Mouse (Mus musculus) c-Kit-positive CD71-positive TER-119-positive erythroid progenitor cells, embryonic 14.5 days (primary cell): ENCODE measurements around the gene Bcar1.

Experiments used
- DNase-seq: peaks from one replicate; pipeline ENCODE4 v3.0.0-alpha.2; 2013; ENCODE audit warnings: low spot score

Gene Bcar1

GRCm38 (mm10) chr8:111736321-111736720 is 7.3 kb downstream of the Bcar1 start:
- DNase-seq, result no peak

- DNase-seq, result no peak
These were observed 7.8 kb downstream of the Bcar1 start for GRCm38 (mm10) chr8:111735791-111736190.

GRCm38 (mm10) chr8:111735335-111735761 is 8.3 kb downstream of the Bcar1 start:
- no peak for DNase-seq

- no peak for DNase-seq
These were observed 9.2 kb downstream of the Bcar1 start for GRCm38 (mm10) chr8:111734244-111734960.

GRCm38 (mm10) chr8:111733581-111734243 is 9.9 kb downstream of the Bcar1 start:
- no peak for DNase-seq

- no peak for DNase-seq
These were observed 11.1 kb downstream of the Bcar1 start for GRCm38 (mm10) chr8:111732406-111733085.

GRCm38 (mm10) chr8:111732004-111732403 is 11.6 kb downstream of the Bcar1 start:
- DNase-seq, result peak; percentile 78

- DNase-seq, result no peak
These were observed 12.2 kb downstream of the Bcar1 start for GRCm38 (mm10) chr8:111731231-111731977.

GRCm38 (mm10) chr8:111729233-111730170 is 14.1 kb downstream of the Bcar1 start:
- no peak for DNase-seq

- DNase-seq, result no peak
These were observed 15.1 kb downstream of the Bcar1 start for GRCm38 (mm10) chr8:111728481-111728880.

- no peak for DNase-seq
These were observed 16.1 kb downstream of the Bcar1 start for GRCm38 (mm10) chr8:111727553-111727952.

- DNase-seq, result no peak
These were observed 17.3 kb downstream of the Bcar1 start for GRCm38 (mm10) chr8:111726102-111726900.

GRCm38 (mm10) chr8:111725341-111725740 is 18.3 kb downstream of the Bcar1 start:
- no peak for DNase-seq

- DNase-seq, result no peak
These were observed 23.5 kb downstream of the Bcar1 start for GRCm38 (mm10) chr8:111720115-111720544.

- no peak for DNase-seq
These were observed 24.7 kb downstream of the Bcar1 start for GRCm38 (mm10) chr8:111718937-111719336.

- DNase-seq, result no peak
These were observed 25.7 kb downstream of the Bcar1 start for GRCm38 (mm10) chr8:111717866-111718265.

GRCm38 (mm10) chr8:111717488-111717792 is 26.2 kb downstream of the Bcar1 start:
- DNase-seq, result no peak

- DNase-seq, result no peak
These were observed 26.8 kb downstream of the Bcar1 start for GRCm38 (mm10) chr8:111716603-111717487.

- no peak for DNase-seq
These were observed 28.1 kb downstream of the Bcar1 start for GRCm38 (mm10) chr8:111715514-111715913.
